Mouse (Mus musculus): ENCODE measurements at regions not wholly inside any gene's neighbourhood (a gene's known extent, or its start where the extent isn't known, plus 50 kb on each side); places are given as distances from the start of the nearest gene placed in this dataset.

- ATAC-seq (replicated peaks; ENCODE audit: low FRiP score), result no peak
- H3K4me2 ChIP-seq, result no peak overlapping the region
- no peak overlapping the region for H3K4me3 ChIP-seq (replicated peaks)
- H3K9ac ChIP-seq, result no peak overlapping the region
- no peaks in the 10 kb centered on the region for H3K27me3 ChIP-seq
- no peak overlapping the region for H3K27ac ChIP-seq
- no peaks in the 10 kb centered on the region for H3K9me3 ChIP-seq (replicated peaks)
- WGBS, result 81% methylated on average over 1 of the region's 1 CpGs
- H3K36me3 ChIP-seq, result no peaks in the 10 kb centered on the region
- H3K4me1 ChIP-seq, result peaks cover 6% of the 10 kb centered on the region; the same call in 1 of the 2 replicates
Observed at GRCm38 (mm10) chr14:74222093-74222492, 418.5 kb upstream of the Htr2a start.

- Histone ChIP-seq H3K9ac (no peak overlapping the region), H3K4me3 (replicated peaks) (no peak overlapping the region), H3K4me1 (no peaks in the 10 kb centered on the region), H3K27ac (no peak overlapping the region), H3K4me2 (no peak overlapping the region), H3K36me3 (no peaks in the 10 kb centered on the region), H3K9me3 (replicated peaks) (no peaks in the 10 kb centered on the region), H3K27me3 (no peaks in the 10 kb centered on the region)
- ATAC-seq (replicated peaks; ENCODE audit: low FRiP score), result no peak
- WGBS, result 78% methylated on average over 5 of the region's 5 CpGs
Observed at GRCm38 (mm10) chr14:74229560-74230187, 411.0 kb upstream of the Htr2a start.

- Histone ChIP-seq H3K4me2 (no peak overlapping the region), H3K4me1 (no peaks in the 10 kb centered on the region), H3K9ac (no peak overlapping the region), H3K9me3 (replicated peaks) (no peaks in the 10 kb centered on the region), H3K27me3 (no peaks in the 10 kb centered on the region), H3K27ac (no peak overlapping the region), H3K36me3 (no peaks in the 10 kb centered on the region), H3K4me3 (replicated peaks) (no peak overlapping the region)
- 64% methylated on average over 2 of the region's 2 CpGs for WGBS
- no peak for ATAC-seq (replicated peaks; ENCODE audit: low FRiP score)
Observed at GRCm38 (mm10) chr14:74240212-74240611, 400.4 kb upstream of the Htr2a start.

GRCm38 (mm10) chr14:74249263-74249878 is 391.3 kb upstream of the Htr2a start:
- WGBS, result 87% methylated on average over 5 of the region's 5 CpGs
- Histone ChIP-seq H3K4me3 (replicated peaks) (no peak overlapping the region), H3K4me1 (no peaks in the 10 kb centered on the region), H3K9me3 (replicated peaks) (no peaks in the 10 kb centered on the region), H3K4me2 (no peak overlapping the region), H3K27me3 (no peaks in the 10 kb centered on the region), H3K9ac (no peak overlapping the region), H3K36me3 (no peaks in the 10 kb centered on the region), H3K27ac (no peak overlapping the region)
- ATAC-seq (replicated peaks; ENCODE audit: low FRiP score), result no peak

- no peak overlapping the region for H3K4me3 ChIP-seq (replicated peaks)
- WGBS, result 53% methylated on average over 2 of the region's 2 CpGs
- H3K27ac ChIP-seq, result no peak overlapping the region
- H3K36me3 ChIP-seq, result no peaks in the 10 kb centered on the region
- H3K4me2 ChIP-seq, result no peak overlapping the region
- no peak for ATAC-seq (replicated peaks; ENCODE audit: low FRiP score)
- H3K9me3 ChIP-seq (replicated peaks), result no peaks in the 10 kb centered on the region
- no peaks in the 10 kb centered on the region for H3K27me3 ChIP-seq
- H3K4me1 ChIP-seq, result no peaks in the 10 kb centered on the region
- H3K9ac ChIP-seq, result no peak overlapping the region
Observed at GRCm38 (mm10) chr14:74250021-74250420, 390.6 kb upstream of the Htr2a start.

GRCm38 (mm10) chr14:74252189-74253145 is 388.2 kb upstream of the Htr2a start:
- Histone ChIP-seq H3K9me3 (replicated peaks) (no peaks in the 10 kb centered on the region), H3K9ac (no peak overlapping the region), H3K27ac (no peak overlapping the region), H3K36me3 (no peaks in the 10 kb centered on the region), H3K4me2 (no peak overlapping the region), H3K27me3 (no peaks in the 10 kb centered on the region), H3K4me1 (no peaks in the 10 kb centered on the region), H3K4me3 (replicated peaks) (no peak overlapping the region)
- no peak for ATAC-seq (replicated peaks; ENCODE audit: low FRiP score)
- 64% methylated on average over 10 of the region's 10 CpGs for WGBS

- Histone ChIP-seq H3K4me3 (replicated peaks) (no peak overlapping the region), H3K36me3 (no peaks in the 10 kb centered on the region), H3K4me1 (no peaks in the 10 kb centered on the region), H3K4me2 (no peak overlapping the region), H3K27ac (no peak overlapping the region), H3K9me3 (replicated peaks) (no peaks in the 10 kb centered on the region), H3K27me3 (no peaks in the 10 kb centered on the region), H3K9ac (no peak overlapping the region)
- no peak for ATAC-seq (replicated peaks; ENCODE audit: low FRiP score)
Observed at GRCm38 (mm10) chr14:74255000-74255399, 385.6 kb upstream of the Htr2a start.

GRCm38 (mm10) chr14:74259437-74259836 is 381.2 kb upstream of the Htr2a start:
- H3K27ac ChIP-seq, result no peak overlapping the region
- ATAC-seq (replicated peaks; ENCODE audit: low FRiP score), result no peak
- no peaks in the 10 kb centered on the region for H3K4me1 ChIP-seq
- no peaks in the 10 kb centered on the region for H3K36me3 ChIP-seq
- no peak overlapping the region for H3K9ac ChIP-seq
- H3K4me3 ChIP-seq (replicated peaks), result no peak overlapping the region
- no peaks in the 10 kb centered on the region for H3K27me3 ChIP-seq
- no peak overlapping the region for H3K4me2 ChIP-seq
- no peaks in the 10 kb centered on the region for H3K9me3 ChIP-seq (replicated peaks)

- Histone ChIP-seq H3K9ac (no peak overlapping the region), H3K9me3 (replicated peaks) (no peaks in the 10 kb centered on the region), H3K4me1 (no peaks in the 10 kb centered on the region), H3K27me3 (no peaks in the 10 kb centered on the region), H3K27ac (no peak overlapping the region), H3K36me3 (no peaks in the 10 kb centered on the region), H3K4me3 (replicated peaks) (no peak overlapping the region), H3K4me2 (no peak overlapping the region)
- WGBS, result 71% methylated on average over 1 of the region's 1 CpGs
- no peak for ATAC-seq (replicated peaks; ENCODE audit: low FRiP score)
Observed at GRCm38 (mm10) chr14:74267086-74267485, 373.6 kb upstream of the Htr2a start.

- WGBS, result 68% methylated on average over 3 of the region's 3 CpGs
- Histone ChIP-seq H3K4me2 (no peak overlapping the region), H3K9ac (no peak overlapping the region), H3K27ac (no peak overlapping the region), H3K27me3 (no peaks in the 10 kb centered on the region), H3K9me3 (replicated peaks) (no peaks in the 10 kb centered on the region), H3K4me1 (no peaks in the 10 kb centered on the region), H3K4me3 (replicated peaks) (no peak overlapping the region), H3K36me3 (no peaks in the 10 kb centered on the region)
- ATAC-seq (replicated peaks; ENCODE audit: low FRiP score), result no peak
Observed at GRCm38 (mm10) chr14:74294560-74294959, 346.1 kb upstream of the Htr2a start.

- Histone ChIP-seq H3K4me2 (no peak overlapping the region), H3K36me3 (no peaks in the 10 kb centered on the region), H3K4me3 (replicated peaks) (no peak overlapping the region), H3K27ac (no peak overlapping the region), H3K27me3 (no peaks in the 10 kb centered on the region), H3K4me1 (no peaks in the 10 kb centered on the region), H3K9me3 (replicated peaks) (no peaks in the 10 kb centered on the region), H3K9ac (no peak overlapping the region)
- 89% methylated on average over 3 of the region's 3 CpGs for WGBS
- ATAC-seq (replicated peaks; ENCODE audit: low FRiP score), result no peak
Observed at GRCm38 (mm10) chr14:74304483-74304882, 336.2 kb upstream of the Htr2a start.

- ATAC-seq (replicated peaks; ENCODE audit: low FRiP score), result no peak
- no peaks in the 10 kb centered on the region for H3K9me3 ChIP-seq (replicated peaks)
- no peak overlapping the region for H3K27ac ChIP-seq
- no peak overlapping the region for H3K9ac ChIP-seq
- H3K27me3 ChIP-seq, result no peaks in the 10 kb centered on the region
- no peaks in the 10 kb centered on the region for H3K4me1 ChIP-seq
- no peak overlapping the region for H3K4me3 ChIP-seq (replicated peaks)
- no peak overlapping the region for H3K4me2 ChIP-seq
- 87% methylated on average over 16 of the region's 16 CpGs for WGBS
- no peaks in the 10 kb centered on the region for H3K36me3 ChIP-seq
Observed at GRCm38 (mm10) chr14:74306717-74307307, 333.8 kb upstream of the Htr2a start.
